Mouse (Mus musculus): ENCODE data around the gene Exosc3.
"Not testable (repeated sequence)": the region's sequence is repeated elsewhere in the genome, so short reads cannot be mapped to it uniquely, and the experiment has no call there.

The Exosc3 gene

GRCm38 (mm10) chr4:45342286-45343155 lies at the start of gene Exosc3:
Gene Exosc3, minus strand, starts transcription at chr4:45342732.
- DNase-seq = peak; percentile 28 to 29

GRCm38 (mm10) chr4:45392099-45392498 lies 49.6 kb upstream of the Exosc3 start:
- no peak for DNase-seq

GRCm38 (mm10) chr4:45387296-45387695 lies 44.8 kb upstream of the Exosc3 start:
- not testable (repeated sequence) for DNase-seq

GRCm38 (mm10) chr4:45382133-45382532 lies 39.6 kb upstream of the Exosc3 start:
- not testable (repeated sequence) for DNase-seq

GRCm38 (mm10) chr4:45380903-45381580 lies 38.5 kb upstream of the Exosc3 start:
- peak in 1 of 2 experiments; percentile 57 for DNase-seq

GRCm38 (mm10) chr4:45376573-45376972 lies 34.0 kb upstream of the Exosc3 start:
- no peak for DNase-seq

GRCm38 (mm10) chr4:45374879-45375278 lies 32.3 kb upstream of the Exosc3 start:
- no peak for DNase-seq

- no peak for DNase-seq
Measured at GRCm38 (mm10) chr4:45371261-45371660, 28.7 kb upstream of the Exosc3 start.

GRCm38 (mm10) chr4:45356653-45357052 lies 14.1 kb upstream of the Exosc3 start:
- no peak for DNase-seq

GRCm38 (mm10) chr4:45341669-45342249 lies 773 bp downstream of the Exosc3 start, which contains the start of gene Dcaf10:
Gene Dcaf10, plus strand, starts transcription at chr4:45342101.
- DNase-seq = peak; percentile 85 to 93

- peak in 1 of 2 experiments; percentile 8 for DNase-seq
Measured at GRCm38 (mm10) chr4:45341226-45341625, 1.3 kb downstream of the Exosc3 start.

- no peak for DNase-seq
Measured at GRCm38 (mm10) chr4:45332466-45332865, 10.1 kb downstream of the Exosc3 start.

- no peak for DNase-seq
Measured at GRCm38 (mm10) chr4:45331139-45331538, 11.4 kb downstream of the Exosc3 start.

GRCm38 (mm10) chr4:45320159-45320816 lies 22.2 kb downstream of the Exosc3 start:
- DNase-seq = peak; percentile 84 to 88

- no peak for DNase-seq
Measured at GRCm38 (mm10) chr4:45311056-45311455, 31.5 kb downstream of the Exosc3 start.

- DNase-seq = no peak
Measured at GRCm38 (mm10) chr4:45308606-45309005, 33.9 kb downstream of the Exosc3 start.

GRCm38 (mm10) chr4:45308046-45308445 lies 34.5 kb downstream of the Exosc3 start:
- peak in 1 of 2 experiments; percentile 7 for DNase-seq

- DNase-seq = no peak
Measured at GRCm38 (mm10) chr4:45305536-45305935, 37.0 kb downstream of the Exosc3 start.

GRCm38 (mm10) chr4:45296662-45297564 lies 45.6 kb downstream of the Exosc3 start, which contains the start of gene Trmt10b:
Gene Trmt10b, plus strand, starts transcription at chr4:45297127.
- DNase-seq = peak; percentile 75 to 78

- DNase-seq = no peak
Measured at GRCm38 (mm10) chr4:45287906-45288305, 54.6 kb downstream of the Exosc3 start.

GRCm38 (mm10) chr4:45286318-45286717 lies 56.2 kb downstream of the Exosc3 start:
- no peak for DNase-seq
